Mouse (Mus musculus) lung, adult 2 months (tissue): ENCODE data around the gene Uvrag.

Experiments
- CTCF ChIP-seq: fragments of 200-500 bp; IDR thresholded peaks from 2 replicates; pipeline ENCODE4 v1.5.1; 2011; ENCODE audit warnings: mild to moderate bottlenecking, low read length, control low read depth; ENCODE audit not compliant: insufficient read depth
- POLR2A ChIP-seq: fragments of 200-500 bp; IDR thresholded peaks from 2 replicates; pipeline ENCODE4 v1.6.1; 2011; ENCODE audit warnings: low read depth, mild to moderate bottlenecking, control low read depth, low read length, borderline replicate concordance; ENCODE audit errors: extremely low read depth

GRCm38 (mm10) chr7:99097128-99097527, 43.8 kb downstream of the Uvrag start:
- TF ChIP-seq POLR2A (no peak), CTCF (no peak)
